Mouse (Mus musculus) ZHBTc4 (cell line): Measurements from ENCODE around the gene Tmem131.
"Not testable (repeated sequence)": the region's sequence is repeated elsewhere in the genome, so short reads cannot be mapped to it uniquely, and the experiment has no call there.

Experiments
- DNase-seq: peaks from one replicate; pipeline ENCODE4 v3.0.0-alpha.2; 2011; ENCODE audit warnings: low read depth, low spot score

Tmem131 gene

DNA sequence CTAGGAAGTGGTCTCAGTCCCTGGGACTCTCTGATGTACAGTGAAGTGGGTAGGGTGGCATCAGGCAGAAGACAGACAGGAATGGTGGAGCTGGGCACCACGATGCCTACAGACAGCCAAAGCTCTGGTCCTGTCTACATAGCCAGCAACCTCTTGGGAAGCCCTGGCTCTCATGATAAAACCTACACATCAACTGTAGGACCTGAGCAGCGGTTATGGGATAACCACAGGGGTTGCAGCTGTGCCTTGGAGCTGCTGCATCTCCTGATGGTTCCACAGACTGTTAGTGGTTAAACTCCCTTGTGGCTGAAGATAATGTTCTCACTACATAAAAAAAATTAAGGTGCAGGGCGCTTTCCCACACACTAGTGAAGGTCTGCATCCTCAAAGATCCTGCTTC is 107.9 kb downstream of the Tmem131 start:
- DNase-seq, result no peak

DNA sequence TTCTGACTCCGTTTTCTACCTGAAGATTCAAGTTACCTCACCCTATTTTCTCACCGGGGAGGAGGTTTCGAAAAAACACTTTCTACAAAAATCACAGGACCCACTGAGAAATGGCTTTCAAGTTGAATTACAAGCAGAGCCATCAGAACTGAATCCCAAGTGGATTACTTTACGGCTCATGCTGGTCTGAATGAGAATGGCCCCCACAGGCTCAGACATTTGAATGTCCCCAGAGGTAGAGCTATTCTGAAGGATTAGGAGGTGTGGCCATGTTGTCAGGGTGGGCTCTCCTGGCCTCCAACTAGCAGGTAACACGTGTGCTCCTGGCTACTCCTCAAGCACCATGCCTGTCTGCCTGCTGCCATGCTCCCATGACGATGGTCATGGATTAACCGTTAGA is 109.4 kb downstream of the Tmem131 start:
- DNase-seq, result peak; percentile 63

DNA sequence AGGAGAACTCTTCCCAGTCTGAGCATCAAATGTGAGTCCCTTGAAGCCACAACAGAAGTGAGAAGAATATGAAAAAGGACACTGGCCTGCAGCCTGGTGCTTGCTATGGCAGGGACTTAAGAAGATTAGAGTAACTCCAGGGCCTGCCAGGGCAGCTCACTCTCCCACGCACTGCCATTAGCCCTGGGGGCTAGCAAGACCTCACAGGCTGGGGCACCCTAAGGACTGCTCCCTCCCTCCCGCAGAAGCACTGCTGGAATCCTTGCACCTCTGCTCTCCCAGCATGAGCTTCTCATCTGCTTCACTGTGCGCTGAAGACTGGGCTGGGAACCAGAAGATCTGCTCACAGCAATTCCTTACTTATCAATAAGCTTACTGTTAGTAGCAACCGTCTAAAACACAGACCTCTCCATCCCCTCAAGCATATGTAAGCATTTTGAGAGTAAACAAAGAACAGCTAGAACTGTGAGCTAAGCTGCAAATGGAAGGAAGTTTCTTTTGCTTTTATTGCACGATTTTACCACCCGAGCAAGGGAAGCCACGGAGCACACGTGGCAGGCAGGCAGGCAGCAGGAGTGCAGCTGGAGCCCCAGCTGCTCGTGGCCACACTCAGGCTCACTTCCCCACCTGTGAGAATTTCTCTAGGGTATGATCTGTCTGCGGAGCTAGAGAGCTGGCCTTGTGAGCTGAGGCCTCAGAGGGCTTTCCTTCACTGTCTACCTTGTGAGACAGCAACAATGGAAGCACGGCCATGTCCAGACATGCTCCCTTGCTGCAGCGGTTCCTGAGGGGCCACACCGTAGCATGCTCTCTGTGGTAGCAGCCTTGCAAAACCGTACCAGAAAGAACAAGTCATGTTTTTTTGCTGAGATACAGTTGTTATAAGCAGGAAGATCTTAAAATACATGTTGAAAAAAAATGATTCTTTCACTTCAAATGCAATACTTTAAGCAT is 112.3 kb downstream of the Tmem131 start:
- DNase-seq, result peak; percentile 50

DNA sequence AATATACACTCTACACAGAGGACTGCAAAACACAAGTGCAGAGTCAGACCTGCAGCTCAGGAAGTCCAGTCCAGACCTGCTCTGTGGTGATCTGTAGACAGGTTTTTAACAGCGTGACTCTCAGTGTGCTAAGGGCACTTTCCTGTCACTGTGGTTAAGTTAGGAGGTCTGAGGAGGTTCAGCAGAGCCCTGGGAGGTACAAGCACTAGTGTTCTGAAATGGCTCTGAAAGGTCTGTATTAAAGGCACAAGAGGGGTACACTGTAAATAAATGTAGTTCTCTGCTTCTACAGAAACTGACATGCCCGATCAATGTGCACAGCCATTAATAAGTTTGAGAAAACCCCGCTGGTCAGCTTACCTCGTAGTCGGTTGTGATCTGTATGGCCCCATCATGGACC is 119.1 kb downstream of the Tmem131 start:
- DNase-seq, result no peak

DNA sequence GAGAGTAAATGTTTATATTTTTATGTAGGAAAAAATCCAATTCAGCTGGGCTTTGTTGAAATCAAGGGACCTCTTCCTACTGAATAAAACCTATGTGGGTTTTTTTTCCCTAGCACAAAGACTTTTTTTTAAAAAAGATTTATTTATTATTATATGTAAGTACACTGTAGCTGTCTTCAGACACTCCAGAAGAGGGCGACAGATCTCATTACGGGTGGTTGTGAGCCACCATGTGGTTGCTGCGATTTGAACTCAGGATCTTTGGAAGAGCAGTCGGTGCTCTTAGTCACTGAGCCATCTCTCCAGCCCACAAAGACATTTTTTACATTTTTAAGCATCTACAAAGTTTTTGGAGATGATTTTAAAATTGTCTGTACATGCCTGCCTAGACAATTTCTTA is 121.5 kb downstream of the Tmem131 start:
- DNase-seq, result not testable (repeated sequence)

DNA sequence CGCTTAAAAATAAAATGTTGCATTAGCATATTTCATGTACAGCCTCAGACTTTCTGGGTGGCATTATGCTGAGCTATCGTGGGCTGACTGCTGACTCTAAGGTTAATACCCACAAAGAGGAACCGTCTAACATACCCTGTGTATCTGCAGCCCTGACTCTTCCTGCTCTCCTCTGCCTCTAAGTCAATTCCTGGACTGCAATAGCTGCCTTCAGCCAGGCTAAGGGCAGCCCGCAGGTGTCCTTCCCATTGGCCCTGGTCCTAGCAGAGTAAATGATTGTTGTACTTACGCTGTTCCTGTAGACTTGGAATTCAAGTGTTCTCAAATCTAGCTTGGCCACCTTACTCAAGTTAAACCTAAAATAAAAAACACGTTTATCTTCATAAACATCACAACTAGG is 128.3 kb downstream of the Tmem131 start:
- no peak for DNase-seq

DNA sequence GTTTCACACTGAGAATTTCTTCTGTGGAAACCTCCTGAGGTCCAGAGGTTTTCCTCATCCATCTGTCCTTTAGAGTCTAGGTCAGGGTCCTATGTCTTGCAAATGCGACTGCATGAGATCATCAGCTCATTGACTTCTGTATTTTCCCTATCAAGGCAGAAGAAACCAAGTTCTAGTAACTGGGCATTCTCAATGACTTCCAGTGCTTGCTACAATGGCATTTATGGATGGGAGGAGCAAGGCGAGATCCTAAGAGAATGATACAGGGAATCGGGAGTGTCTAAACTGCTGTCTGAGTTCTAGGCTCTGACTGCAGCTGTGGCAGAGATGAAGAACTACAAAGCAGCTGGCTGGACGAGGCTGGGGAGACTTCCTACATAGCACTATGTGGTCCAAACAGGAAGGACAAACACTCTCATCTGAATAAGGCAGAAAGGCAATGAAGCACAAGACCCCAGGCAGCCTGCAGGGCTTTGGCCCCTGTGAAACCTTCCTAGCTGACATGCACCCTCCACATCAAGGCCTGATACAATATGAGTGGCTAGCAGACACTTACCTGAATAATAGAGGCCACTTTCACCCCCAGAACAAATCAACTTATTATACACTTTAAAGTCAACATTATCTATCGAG is 129.1 kb downstream of the Tmem131 start:
- DNase-seq, result peak; percentile 69

DNA sequence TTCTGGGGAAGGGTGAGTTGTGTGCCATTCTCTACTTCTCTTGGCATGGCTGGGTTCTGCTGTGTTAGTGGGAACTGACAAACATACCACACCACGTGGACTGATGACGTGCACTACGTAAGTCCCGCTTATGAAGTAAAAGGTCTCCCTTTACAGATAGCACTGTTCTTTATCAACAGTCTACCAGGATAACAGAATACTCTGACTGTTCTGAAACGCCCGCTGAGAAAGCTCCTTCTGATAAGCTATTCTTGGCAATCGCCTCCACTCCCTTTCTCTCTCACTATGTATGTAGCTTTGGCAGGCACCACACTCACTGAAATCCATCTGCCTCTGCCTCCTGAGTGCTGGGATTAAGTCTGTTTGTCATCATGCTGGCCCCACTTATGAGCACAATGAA is 130.1 kb downstream of the Tmem131 start:
- no peak for DNase-seq

DNA sequence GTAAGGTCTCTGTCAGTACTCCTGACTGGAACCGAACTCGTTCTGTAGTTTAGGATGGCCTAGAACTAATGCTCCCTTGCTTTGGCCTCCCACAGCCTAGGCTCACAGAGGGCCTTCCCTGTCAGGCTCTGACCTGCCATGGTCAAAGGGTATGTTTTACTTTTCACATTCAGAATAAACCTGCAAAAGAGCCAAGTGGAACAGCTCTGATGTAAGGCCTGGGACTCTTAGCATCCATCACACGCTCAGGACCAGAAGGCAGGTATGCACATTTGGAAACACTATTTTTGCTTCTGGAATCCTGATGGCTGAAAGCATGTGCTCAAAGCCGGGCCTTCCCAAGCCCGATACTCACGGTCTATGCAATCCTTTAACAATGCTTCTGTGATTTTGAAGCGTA is 131.7 kb downstream of the Tmem131 start:
- DNase-seq, result no peak

DNA sequence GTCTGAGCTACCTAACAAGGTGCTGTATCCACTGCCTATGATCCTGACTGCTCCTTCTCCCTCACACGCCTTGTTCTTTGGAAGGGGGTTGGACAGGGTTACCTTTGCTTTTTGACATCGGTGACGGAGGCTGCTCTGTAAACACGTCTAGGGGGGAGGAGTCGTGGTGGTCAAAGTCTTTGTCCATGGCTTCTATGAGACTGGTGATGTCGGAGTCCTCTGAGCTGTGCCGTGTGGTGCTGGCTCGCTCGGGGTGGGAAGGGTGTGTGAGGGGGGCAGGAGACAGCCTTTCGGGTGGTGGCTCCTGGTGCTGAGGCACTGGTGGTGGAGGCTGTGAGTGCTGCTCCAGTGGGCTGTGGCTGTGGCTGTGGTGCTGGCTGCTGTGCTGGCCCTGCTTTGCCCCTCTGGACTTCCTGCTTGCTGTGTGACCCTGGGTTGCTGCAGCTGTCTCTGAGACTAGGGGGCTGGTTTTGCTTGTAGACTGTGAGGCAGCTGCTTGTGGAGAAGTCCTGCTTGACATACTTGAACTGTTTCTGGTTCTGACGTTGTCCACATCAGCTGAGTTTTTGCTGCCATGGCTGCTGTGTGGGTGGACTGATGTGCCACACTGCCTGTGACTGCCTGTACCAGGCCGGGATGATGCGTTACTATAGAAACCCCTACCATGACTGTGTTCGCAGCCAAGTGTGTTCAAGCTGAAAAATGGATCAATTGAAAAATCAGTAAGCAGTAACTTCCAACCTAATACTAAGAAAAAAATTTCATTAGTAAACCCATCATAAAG is 135.5 kb downstream of the Tmem131 start:
- no peak for DNase-seq

DNA sequence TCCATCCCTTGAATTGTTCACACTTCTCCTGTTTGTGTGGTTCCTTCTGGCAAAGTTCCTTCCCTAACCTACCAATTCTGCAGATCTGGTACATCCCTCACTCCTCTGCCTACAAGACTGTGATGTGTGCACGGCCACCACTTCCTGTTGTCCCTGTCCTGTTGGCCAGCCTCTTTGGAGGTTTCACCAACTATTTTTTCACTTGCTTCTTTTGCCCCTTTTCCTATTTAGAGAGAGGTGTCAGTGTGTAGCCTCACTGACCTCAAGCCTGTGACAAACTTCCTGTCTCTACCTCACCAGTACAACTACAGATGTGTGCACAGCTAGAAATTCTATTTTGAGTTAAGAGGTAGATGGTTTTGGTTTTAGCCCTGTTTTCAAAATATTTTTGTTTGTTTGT is 136.4 kb downstream of the Tmem131 start:
- DNase-seq, result no peak

DNA sequence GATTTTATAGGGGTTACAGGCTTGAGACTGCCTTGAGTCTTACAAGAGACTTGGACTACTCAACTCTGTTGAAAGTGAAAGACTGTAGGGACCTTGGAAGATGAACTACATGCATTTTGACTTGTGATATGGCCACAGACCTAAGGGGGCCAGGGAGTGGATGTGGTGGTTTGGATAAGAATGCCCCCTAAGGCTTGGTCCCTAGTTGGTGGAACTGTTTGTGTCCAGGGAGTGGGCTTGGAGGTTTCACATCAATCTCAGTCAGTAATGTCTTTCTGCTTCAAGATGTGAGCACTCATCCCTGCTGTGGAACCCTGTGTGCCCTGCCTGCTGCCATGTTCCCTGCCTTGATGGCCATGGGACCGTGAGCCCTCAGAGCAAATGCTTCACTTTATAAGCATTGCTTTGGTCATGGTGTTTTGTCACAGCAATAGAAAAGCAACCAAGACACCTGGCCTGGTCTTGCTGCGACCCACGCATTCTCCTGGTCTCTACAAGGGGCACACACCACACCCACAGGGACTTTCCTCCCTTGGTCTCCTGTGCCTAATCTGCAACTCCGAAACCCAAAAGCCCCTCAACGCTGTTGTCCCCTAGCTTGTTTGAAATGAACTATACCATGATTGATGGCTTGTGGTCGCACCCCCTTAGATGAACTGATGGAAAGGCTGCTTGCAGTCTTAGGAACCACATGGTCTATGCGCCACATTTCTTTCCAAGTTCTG is 137.1 kb downstream of the Tmem131 start:
- no peak for DNase-seq

DNA sequence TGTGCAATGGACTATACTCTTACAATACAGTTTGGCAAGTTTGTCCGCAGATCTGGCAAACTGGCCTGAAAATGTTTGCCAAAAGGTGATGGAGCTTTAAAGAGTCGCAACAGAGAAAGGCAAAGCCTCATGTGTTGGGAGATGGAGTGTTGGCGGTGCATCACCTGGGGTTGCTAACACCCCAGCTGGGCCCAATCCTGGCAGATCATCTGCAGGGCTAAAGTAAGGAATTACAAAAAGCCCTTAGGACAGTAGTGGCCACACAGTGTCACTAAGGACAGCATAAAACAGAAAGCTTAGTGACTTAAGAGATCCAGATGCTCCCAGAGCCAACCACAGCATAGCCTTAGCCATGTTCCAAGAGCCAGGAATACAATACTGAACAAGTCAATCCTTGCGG is 138.6 kb downstream of the Tmem131 start:
- no peak for DNase-seq

DNA sequence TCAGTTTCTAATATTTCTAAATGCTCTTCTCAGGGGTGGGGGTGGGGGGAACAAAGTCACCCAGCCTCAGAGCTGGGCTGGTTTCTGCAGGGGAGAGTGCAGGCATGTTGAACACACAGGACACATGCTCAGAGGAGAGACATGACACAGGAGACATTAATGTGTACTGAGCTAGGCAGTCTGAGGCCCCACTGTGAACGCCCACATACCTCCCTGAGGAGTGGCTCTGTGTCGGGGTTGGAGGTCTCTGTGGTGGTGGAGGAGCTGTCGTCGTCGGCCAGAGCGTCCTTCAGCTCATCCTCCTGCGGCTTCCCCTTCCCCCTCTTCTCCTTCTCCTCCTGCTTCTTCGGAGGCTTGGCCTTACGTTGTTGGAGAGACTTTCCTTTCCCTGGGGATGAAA is 139.2 kb downstream of the Tmem131 start:
- DNase-seq, result peak; percentile 86

DNA sequence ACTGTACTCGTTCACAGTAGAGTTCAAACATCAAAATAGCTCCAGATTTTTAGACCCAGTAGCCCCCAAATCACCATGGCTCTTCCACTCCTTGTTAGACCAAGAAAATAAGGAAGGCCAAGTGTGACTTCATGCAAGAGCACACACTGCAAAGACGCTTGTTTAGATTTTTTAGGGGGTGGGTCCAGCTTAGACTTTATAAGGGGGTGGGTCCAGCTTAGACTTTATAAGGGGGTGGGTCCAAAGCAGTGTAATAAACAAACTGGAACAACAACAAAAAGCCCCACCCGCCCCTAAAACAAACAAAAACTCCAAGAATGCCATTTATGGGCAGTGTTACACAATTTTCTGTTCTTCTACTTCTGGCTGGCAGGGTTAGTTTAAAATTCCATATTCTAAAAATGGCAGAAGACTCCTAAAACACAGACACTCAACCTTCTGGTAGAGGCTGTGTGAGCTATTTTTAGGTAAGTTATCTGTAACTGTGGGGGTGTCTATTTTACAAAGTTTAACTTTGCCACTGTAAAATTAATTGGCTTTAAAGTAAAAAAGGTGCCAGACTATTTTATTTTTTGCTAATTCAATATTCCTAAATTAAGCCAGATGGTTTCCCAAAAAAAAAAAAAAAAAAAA is 143.0 kb downstream of the Tmem131 start:
- DNase-seq, result no peak

DNA sequence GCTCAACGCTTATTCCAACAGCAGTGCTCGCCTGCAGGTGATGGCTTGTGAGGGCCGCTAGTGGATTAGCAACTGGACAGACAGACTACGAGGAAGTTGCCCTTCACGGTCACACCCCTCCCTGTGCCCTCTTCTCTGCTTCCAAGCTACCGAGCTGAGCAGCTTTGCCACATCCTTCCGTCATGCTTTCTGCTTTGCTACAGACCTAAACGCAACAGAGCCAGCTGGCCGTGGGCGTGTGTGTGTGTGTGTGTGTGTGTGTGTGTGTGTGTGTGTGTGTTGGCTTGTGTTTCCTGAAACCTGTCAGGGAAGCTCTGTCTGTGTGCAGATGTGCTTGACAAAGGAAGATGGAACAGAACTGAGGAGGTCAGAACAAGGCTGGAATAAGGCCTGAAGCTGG is 146.0 kb downstream of the Tmem131 start:
- no peak for DNase-seq

DNA sequence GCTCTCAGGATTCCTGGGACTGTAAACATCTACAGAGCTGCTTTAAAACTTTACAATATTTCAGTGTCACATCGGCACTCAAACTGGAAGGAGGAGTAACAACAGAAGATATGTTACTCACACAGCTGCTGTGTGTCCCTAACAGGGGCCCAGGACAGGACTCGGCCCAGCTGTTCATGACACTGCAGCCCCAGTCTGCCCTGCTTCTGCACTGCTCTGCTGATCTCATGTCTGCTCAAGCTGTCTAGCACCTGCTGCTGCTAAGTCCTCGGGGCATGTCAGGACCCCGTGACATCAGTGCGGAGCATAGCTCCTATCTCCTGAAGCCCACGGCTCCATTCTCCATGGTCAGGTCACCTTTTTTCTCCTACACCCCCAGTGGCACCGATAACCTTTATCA is 146.8 kb downstream of the Tmem131 start:
- DNase-seq, result no peak

DNA sequence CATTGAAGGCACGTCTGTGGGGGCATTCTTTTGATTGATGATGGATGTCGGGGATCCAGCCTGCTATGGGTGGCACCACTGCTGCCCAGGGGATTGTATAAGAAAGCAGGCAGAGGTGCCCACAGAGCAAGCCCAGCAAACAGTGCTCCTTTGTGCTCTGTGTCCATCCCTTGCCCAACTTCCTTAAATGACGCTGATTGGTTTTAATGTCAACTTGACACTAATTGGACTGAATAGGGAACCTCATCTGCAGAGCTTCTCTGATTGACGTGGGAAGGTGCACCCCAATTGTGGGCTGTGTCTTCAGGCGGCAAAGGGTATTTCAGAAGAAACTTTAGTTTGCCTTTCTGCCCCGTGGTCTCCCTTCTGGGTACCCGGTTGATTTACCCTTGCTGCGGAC is 154.1 kb downstream of the Tmem131 start:
- no peak for DNase-seq

DNA sequence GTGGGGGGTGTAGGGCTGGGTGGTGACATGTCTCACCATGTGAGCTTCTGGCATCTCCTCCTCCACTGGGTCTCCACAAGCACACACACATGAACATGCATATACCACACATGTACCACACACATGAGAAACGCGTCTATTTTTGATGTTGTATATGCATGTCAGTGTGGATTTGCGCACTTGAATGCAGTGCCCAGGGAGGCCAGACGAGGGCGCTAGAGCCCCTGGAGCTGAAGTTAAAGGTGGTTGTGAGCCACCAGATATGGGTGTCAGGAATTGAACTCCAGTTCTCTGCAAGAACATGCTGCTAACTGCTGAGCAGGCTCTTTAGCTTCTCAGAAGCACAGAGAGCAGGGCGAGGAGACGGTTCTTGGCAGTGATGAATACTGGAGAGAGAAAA is 157.1 kb downstream of the Tmem131 start:
- peak; percentile 76 for DNase-seq

DNA sequence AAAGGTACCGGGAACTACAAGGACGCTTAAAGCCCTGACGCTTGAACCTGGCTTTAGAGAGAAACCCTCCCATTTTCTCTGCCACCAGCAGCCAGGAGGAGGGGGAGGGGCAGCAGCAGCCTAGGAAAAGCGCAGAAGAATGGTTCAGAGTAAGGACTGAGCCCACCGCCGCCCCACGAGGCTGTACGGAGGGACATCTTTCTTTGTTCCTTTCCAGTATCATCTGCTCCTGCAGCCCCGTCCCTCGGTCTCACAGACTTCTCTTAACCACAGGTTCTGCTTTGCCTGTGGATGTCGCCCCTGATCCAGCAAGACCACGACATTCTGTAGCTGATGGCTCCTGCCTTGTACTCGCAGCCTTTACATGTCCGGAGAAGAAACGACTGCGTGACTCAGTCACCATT is 158.2 kb downstream of the Tmem131 start:
- peak; percentile 68 for DNase-seq
